7 mouse cellular contexts compared by ENCODE assay signal in genomic region chr6:52013245-52013945, GRCm38 (mm10). TPM values are rescaled to one million over a fixed set of nuclear protein-coding genes. Genes with fewer than 3 reads are reported as not detected.
DNase-seq lines count a peak whose midpoint lies in the region; ATAC-seq lines count a peak whose summit lies in the region.

No protein-coding gene starts in this region.

- H3K27me3 ChIP-seq in lung, embryonic 15.5 days: peaks cover 15% of the 10 kb centered on the region; the same call in 1 of the 2 replicates
- peaks cover 36% of the 10 kb centered on the region for H3K27me3 ChIP-seq in embryonic facial prominence, embryonic 14.5 days (replicated peaks; ENCODE audit: control insufficient read depth, insufficient read depth, low read length)
- H3K27me3 ChIP-seq in limb, embryonic 13.5 days: peaks cover 33% of the 10 kb centered on the region
- no peaks in the 10 kb centered on the region for H3K27me3 ChIP-seq in stomach, embryonic 16.5 days (ENCODE audit: control insufficient read depth, insufficient read depth, low read length)

- peak overlapping the region; percentile 83 for H3K4me2 ChIP-seq in lung, embryonic 15.5 days
- H3K4me2 ChIP-seq in embryonic facial prominence, embryonic 14.5 days (ENCODE audit: low read depth, low read length): peak overlapping the region; percentile 78
- H3K4me2 ChIP-seq in limb, embryonic 13.5 days (replicated peaks): peak overlapping the region; percentile 81
- H3K4me2 ChIP-seq in stomach, embryonic 16.5 days (ENCODE audit: low read depth, low read length): peak overlapping the region; percentile 90

- no peak overlapping the region for H3K27ac ChIP-seq in lung, embryonic 15.5 days
- no peak overlapping the region for H3K27ac ChIP-seq in embryonic facial prominence, embryonic 14.5 days (replicated peaks; ENCODE audit: low read depth, low read length)
- H3K27ac ChIP-seq in limb, embryonic 13.5 days: no peak overlapping the region
- no peak overlapping the region for H3K27ac ChIP-seq in stomach, embryonic 16.5 days (ENCODE audit: low read length)

- no peaks in the 10 kb centered on the region for H3K9me3 ChIP-seq in lung, embryonic 15.5 days
- H3K9me3 ChIP-seq in embryonic facial prominence, embryonic 14.5 days (ENCODE audit: control insufficient read depth, low read length): no peaks in the 10 kb centered on the region
- no peaks in the 10 kb centered on the region for H3K9me3 ChIP-seq in limb, embryonic 13.5 days
- H3K9me3 ChIP-seq in stomach, embryonic 16.5 days (replicated peaks; ENCODE audit: control insufficient read depth, low read length): no peaks in the 10 kb centered on the region

- peak overlapping the region; percentile 73 for H3K4me3 ChIP-seq in lung, embryonic 15.5 days
- H3K4me3 ChIP-seq in embryonic facial prominence, embryonic 14.5 days (ENCODE audit: low read depth, low read length): peak overlapping the region; percentile 55
- peak overlapping the region; percentile 63 for H3K4me3 ChIP-seq in limb, embryonic 13.5 days
- H3K4me3 ChIP-seq in stomach, embryonic 16.5 days (replicated peaks; ENCODE audit: low read length): peak overlapping the region; percentile 82

- H3K36me3 ChIP-seq in lung, embryonic 15.5 days: no peaks in the 10 kb centered on the region
- H3K36me3 ChIP-seq in embryonic facial prominence, embryonic 14.5 days (ENCODE audit: control insufficient read depth, insufficient read depth, low read length): no peaks in the 10 kb centered on the region
- no peaks in the 10 kb centered on the region for H3K36me3 ChIP-seq in limb, embryonic 13.5 days
- H3K36me3 ChIP-seq in stomach, embryonic 16.5 days (ENCODE audit: control insufficient read depth, insufficient read depth, low read length): no peaks in the 10 kb centered on the region

- 19% methylated on average over 3 of the region's 3 CpGs for WGBS in lung, embryonic 15.5 days
- 14% methylated on average over 3 of the region's 3 CpGs for WGBS in embryonic facial prominence, embryonic 14.5 days
- WGBS in limb, embryonic 13.5 days: 23% methylated on average over 3 of the region's 3 CpGs
- WGBS in stomach, embryonic 16.5 days: 12% methylated on average over 3 of the region's 3 CpGs

- H3K9ac ChIP-seq in lung, embryonic 15.5 days: peak overlapping the region; percentile 44
- H3K9ac ChIP-seq in embryonic facial prominence, embryonic 14.5 days (ENCODE audit: low read depth, low read length): peak overlapping the region; percentile 58; the same call in 1 of the 2 replicates
- 0 out of 2 replicates have a peak overlapping the region, but pooled peaks have one; percentile 51 for H3K9ac ChIP-seq in limb, embryonic 13.5 days
- H3K9ac ChIP-seq in stomach, embryonic 16.5 days (ENCODE audit: low read length): peak overlapping the region; percentile 79

- H3K4me1 ChIP-seq in lung, embryonic 15.5 days: peaks cover 17% of the 10 kb centered on the region
- H3K4me1 ChIP-seq in embryonic facial prominence, embryonic 14.5 days (ENCODE audit: control insufficient read depth, insufficient read depth, low read length): peaks cover 4% of the 10 kb centered on the region; the same call in 1 of the 2 replicates
- peaks cover 10% of the 10 kb centered on the region for H3K4me1 ChIP-seq in limb, embryonic 13.5 days
- no peaks in the 10 kb centered on the region for H3K4me1 ChIP-seq in stomach, embryonic 16.5 days (ENCODE audit: control insufficient read depth, insufficient read depth, low read length)

- DNase-seq in lung, postnatal 36 days: no peak
- DNase-seq in embryonic facial prominence, embryonic 14.5 days (ENCODE audit: low spot score): no peak
- DNase-seq in urinary bladder, postnatal 36 days (ENCODE audit: low spot score in 2 of 2): no peak
- DNase-seq in ovary, postnatal 36 days (ENCODE audit: low spot score): no peak

- ATAC-seq in lung, embryonic 15.5 days (ENCODE audit: borderline replicate concordance, extremely low read depth, low FRiP score, low TSS enrichment): no peak
- ATAC-seq in embryonic facial prominence, embryonic 14.5 days (ENCODE audit: low read depth): no peak
- ATAC-seq in limb, embryonic 13.5 days (ENCODE audit: low FRiP score, low read depth): no peak
- no peak for ATAC-seq in stomach, embryonic 16.5 days (ENCODE audit: insufficient read depth, low FRiP score)

RNA-seq across cellular contexts. Expression of gene Skap2, which starts 1.0 kb away (rescaled TPM):
- polyA plus RNA-seq in lung, embryonic 15.5 days (2015; fragmentation: Nextera tagmentation; extraction: Ambion mirVana): 59.3 and 65.0 TPM in 2 replicates
- 18.9 and 25.2 TPM in 2 replicates for polyA plus RNA-seq in embryonic facial prominence, embryonic 14.5 days (2014; fragmentation: Nextera tagmentation; extraction: Ambion mirVana)
- polyA plus RNA-seq in limb, embryonic 13.5 days (2015; fragmentation: Nextera tagmentation; extraction: Ambion mirVana): 14.2 and 14.8 TPM in 2 replicates
- polyA plus RNA-seq in stomach, embryonic 16.5 days (2015; fragmentation: Nextera tagmentation; extraction: Ambion mirVana): 42.0 and 44.6 TPM in 2 replicates
